Mouse (Mus musculus): Measurements from ENCODE around the gene Adgrg5. TPM values are rescaled to one million over a fixed set of nuclear protein-coding genes. Genes with fewer than 3 reads are reported as not detected.

The Adgrg5 gene
- total RNA-seq (2021): 0.26 and 1.6 TPM in 2 replicates
- long read RNA-seq, experiment 1: 0 reads
- long read RNA-seq, experiment 2: 0 reads

DNA sequence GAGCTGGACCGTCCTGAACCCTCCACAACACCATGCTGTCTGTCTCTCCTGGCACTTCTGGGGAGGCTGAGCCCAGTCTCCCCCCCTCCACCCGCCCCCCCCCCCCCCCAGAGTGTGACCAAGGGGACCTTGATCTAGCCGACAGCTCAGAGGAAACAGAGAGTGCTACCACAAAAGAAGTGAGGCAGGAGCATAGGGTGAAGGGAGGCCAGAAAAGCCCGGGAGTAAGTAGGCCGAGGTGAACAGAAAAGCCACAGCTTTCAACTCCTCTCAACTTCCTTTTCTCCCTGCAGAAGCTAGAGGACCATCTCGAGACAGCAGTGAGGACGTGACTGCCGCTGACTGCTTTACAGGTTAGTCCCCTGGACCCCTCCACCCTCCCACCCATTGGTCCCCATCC lies at the start of gene Adgrg5:
Adgrg5 (plus strand) TSS at position 290 of the 400 bp plus-strand sequence.
- DNase-seq: no peak

DNA sequence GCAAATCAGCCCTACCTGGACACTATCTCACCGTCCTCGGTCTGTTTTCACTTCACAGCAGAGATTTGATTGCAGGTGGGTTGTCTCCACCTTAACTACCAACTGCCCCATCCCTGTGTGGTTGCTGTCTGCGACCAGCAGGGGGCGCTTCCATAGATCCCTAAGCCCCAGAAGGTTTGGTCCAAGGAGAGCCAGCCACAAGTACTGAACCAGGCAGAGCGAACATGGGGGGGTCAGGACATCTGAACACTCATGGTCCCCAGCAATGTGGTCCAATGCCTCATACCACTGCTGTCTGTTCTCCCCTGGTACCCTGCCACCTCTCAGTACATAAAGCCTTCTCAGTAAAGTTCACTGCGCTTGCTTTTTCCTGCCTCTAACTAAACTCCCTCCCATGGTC lies 49.1 kb upstream of the Adgrg5 start:
- DNase-seq: peak; percentile 85

DNA sequence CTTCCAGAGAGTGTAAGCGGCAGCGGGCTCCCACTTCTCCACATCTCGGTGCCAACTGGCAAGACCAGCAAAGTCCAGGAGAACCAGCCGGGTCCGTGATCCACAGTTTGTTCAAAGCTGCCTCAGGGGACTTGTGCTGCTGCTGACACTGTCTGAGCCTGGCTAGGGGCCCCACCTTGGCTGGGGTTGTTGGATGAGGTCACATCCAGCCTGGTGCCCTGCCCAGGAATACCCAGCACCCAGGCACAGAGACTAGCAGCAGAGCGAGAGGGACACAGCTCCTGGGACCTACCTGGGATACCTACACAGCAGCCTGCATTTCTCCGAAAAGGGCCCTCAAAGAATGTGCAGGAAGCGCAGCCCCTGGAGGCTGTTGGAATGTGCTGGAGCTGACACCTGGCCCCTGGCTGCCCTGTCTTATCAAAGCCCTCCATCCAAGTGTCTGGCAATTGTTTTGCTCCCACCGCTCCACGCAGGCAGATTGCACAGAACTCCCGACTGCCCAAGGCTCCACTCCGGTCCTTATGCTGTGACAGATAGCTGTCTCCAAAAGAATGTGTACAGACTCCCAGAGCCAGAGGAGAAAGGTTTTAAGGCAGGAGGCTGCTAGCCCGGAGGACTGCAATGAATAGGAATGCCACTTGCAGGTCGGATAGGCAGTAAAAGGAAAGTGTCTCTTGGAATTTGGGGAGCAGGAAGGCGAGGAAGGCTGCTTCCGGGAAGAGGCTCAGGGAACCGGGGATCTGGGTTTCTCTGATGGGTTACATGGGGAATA lies 48.2 kb upstream of the Adgrg5 start:
- peak; percentile 37 for DNase-seq

DNA sequence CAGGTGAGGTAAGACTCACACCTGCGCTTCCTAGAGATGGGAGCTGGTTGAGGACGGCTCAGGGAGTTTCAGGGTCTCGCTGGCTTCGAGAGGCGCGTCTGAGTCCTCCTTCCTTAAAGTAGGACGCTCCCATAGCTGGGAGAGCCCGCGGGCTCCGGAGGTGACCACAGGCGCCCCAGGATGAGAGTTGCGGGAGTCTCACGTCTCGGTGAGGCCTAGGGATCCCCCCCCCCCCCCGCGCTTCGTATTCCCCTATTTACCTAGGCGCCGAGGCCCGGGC lies 47.7 kb upstream of the Adgrg5 start:
- no peak for DNase-seq

DNA sequence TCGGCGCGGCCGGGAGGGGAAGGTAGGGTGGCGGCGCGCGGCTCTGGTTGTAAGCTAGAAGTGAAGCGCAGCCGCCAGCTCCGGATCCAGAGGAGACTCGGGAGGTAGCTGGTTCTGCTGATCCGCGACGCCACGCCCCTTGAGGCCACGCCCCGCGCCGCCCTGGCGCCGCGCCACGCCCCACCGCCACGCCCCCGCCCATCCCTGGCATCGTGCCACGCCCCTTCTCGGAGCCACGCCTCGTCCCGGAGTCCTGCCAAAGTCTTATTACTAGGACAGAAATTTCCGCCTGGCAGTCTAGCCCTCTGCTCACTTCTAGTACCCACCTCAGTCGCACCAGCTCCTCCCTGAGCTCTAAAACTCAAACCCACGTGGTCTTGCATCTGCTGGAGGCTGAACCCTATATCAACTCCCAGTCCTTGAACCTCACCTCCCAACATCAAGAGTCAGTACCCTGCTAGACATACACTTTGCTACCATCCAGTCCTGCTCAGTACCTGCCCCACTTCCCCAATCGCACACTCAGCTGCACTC lies 47.2 kb upstream of the Adgrg5 start, which contains the start of gene Dok4:
Dok4 (minus strand) TSS at position 134 of the 534 bp plus-strand sequence.
- peak; percentile 97 for DNase-seq

DNA sequence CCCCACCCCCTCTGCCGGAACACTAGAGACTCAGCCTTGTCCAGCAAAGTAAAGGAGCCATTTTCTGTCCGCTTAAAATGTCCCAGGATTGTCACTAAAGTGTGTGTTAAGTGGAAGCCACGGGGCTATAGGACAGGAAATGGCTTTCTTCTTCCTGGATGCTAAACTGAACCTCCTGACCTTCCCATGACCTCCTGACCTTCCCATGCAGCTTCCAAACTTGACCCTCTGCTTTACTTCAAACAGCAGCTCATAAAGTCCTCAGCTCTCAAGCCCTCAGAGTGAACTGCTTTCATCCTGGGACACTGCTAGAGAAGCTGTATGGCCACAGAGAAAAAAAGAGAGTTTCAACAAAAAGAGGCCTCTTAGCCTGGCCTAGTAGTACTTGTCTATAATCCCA lies 46.7 kb upstream of the Adgrg5 start:
- no peak for DNase-seq

GRCm38 (mm10) chr8:94880742-94881141 lies 42.8 kb upstream of the Adgrg5 start:
- no peak for DNase-seq

DNA sequence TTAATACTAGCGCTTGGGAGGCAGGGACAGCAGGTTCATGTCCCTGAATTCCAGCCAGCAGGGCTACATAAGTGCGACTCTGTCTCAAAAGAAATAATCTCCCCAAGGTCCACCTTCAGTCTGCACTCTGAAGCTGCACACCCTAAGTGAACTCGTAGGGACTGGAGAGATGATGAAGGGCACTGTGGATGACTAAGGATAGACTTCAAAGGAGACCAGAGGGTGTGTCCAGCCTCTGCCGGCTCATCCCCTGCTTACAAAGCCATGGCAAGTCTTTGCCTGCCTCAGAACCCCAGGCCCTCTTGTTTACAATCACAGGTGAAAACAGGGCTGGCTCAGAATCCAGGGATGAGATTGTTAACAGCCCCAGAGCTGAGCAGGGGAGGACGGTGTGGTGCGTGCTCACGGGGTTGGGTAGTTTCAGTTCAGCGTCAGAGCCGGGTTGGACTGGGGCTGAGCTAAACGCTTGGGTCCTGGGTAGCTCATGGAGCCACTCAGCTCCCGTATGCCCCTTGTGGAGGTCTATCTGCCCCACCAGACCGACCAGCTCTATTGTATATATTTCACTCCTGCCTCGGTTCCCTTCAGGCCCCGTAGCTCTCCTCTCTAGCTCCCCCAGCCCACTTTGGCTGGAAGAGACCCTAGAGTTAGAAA lies 35.0 kb upstream of the Adgrg5 start:
- peak; percentile 61 for DNase-seq

- no peak for DNase-seq
Measured at GRCm38 (mm10) chr8:94892917-94893316, 30.6 kb upstream of the Adgrg5 start.

DNA sequence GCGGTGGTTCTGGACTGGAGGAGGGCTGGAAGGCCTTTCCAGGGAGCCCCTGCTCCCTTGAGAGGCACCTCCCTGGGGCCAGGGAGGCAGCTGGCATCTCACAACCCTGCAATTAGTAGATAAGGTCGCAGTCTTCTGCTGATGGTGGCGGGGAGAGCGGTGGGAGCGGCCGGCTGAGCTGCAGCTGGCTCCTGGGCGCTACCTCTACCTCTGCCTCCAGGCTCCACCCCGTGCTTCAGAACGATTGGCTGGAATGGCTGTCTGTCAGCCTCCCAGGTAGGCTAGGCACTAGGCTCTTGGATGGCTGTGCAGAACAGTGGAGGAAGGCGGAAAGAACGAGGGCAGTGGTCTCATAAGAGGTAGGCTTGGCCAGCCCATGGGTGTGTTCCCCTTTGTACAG lies 24.2 kb upstream of the Adgrg5 start:
- DNase-seq: no peak

GRCm38 (mm10) chr8:94900617-94901016 lies 22.9 kb upstream of the Adgrg5 start:
- DNase-seq: no peak

DNA sequence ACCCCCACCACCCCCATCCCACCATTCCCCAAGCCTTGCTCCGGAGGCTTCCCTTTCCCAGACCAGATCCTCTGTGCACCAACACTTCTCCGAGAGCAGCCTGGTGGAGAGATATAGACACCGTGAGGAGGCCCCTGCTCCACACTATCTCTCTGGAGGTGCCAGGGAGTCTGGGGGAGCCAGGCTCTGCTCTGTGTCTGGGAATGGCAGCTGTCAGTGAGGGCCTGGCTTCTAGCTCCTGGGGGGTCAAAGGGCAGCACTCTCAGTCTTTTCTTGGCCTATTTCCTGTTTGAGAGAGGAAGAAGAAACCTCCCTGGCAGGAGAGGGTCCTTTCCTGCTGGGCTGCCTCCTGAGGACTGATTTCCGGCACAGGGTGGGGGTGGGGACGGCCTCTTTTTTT lies 22.5 kb upstream of the Adgrg5 start:
- DNase-seq: no peak

GRCm38 (mm10) chr8:94903709-94904108 lies 19.8 kb upstream of the Adgrg5 start:
- DNase-seq: no peak

GRCm38 (mm10) chr8:94904450-94905175 lies 18.9 kb upstream of the Adgrg5 start:
- peak; percentile 91 for DNase-seq

DNA sequence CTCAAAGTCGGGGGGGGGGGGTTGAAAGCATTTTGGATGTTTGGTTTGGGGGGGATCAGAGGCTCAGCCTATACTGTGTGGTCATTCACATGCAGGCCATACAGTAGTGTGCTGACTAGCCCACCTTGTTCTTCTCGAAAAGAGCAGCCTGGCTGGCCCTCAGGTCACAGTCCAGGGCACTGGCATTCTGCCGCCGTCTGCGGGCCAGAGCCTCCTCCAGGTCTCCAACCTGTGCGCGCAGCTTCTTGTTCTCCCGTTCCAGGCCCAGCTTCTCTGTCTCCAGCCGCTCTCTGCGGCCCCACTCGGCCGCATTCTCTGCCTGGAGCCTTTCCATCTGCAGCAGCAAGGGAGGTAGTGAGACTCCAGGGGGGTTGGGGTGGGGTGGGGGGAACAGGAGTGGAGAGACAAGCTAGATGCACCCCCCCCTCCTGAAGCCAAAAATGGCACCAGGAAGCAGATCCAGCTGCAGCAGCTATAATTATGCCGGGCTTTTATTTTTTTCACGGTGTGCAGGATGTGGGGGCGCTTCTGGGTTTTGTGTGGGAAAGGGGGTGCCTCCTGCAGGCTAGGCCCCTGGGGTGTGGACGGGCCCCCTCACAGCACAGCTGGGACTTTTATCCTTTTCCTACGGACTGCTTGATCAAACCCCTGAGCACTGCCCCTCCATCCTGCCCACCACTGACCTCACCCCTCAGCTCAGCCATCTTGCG lies 15.7 kb upstream of the Adgrg5 start:
- no peak for DNase-seq

DNA sequence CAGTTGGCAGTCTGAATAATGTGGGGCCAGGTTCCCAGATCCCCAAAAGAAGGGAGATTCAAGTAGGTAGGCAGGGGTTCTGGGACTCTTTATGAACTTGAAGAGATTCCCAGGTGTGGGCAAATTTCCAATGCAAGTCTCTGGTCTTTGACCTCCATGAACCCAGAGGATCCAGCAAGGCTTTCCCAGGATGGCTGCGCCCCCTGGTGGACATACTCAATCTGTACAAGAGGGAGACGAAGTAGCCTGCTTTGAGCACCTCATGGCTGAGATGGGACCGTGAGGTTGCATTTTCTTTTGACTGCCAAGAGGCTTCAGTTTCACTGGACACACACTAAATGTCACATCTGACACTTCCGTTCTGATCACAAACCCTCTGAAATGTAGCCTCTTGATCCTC lies 14.6 kb upstream of the Adgrg5 start:
- peak; percentile 93 for DNase-seq

DNA sequence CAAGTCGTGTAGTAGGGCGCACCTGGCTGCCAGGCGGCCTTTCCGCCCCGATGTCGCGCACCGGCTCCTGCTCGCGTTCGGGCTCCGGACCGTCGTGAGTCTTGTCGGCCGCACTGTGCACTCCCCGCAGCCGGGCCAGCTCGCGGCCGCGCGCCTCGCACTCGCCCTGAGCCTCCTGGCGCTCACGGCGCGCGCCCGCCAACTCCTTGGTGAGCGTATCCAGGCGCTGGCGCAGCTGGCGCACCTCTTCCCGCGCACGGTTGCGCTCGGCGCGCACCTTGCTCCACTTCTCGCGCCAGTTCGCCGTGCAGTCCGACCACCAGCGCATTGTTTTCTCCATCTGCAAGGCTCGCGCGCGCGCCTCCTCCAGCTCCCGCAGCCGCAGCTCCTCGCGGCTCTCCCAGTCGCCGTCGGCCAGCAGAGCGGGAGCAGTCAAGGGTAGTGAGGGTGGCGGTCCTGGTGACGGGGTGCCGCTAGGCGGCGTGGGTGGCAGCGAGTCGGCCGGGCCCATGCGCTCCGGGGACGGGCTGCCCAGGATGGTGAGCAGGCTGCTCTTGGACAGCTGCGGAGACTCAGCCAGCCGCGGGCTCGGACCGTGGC lies 10.3 kb upstream of the Adgrg5 start:
- DNase-seq: peak; percentile 88

DNA sequence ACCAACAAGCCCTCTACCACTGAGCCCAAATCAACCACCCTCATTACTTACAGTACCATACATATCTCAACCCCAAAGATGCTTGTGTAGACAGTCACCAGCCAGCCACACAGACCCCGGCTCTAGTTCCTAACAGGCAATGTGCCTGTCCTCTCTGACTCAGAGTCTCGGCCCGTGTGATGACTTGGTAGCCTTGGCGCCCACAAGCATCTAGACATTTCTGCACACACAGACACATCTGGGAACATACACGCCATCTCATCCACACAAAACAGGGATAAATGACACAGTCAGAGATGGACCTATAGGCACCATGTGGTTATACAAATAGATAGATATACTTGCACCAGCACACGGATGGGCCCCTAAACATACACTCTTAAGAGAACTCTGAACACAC lies 9.2 kb upstream of the Adgrg5 start:
- DNase-seq: no peak

DNA sequence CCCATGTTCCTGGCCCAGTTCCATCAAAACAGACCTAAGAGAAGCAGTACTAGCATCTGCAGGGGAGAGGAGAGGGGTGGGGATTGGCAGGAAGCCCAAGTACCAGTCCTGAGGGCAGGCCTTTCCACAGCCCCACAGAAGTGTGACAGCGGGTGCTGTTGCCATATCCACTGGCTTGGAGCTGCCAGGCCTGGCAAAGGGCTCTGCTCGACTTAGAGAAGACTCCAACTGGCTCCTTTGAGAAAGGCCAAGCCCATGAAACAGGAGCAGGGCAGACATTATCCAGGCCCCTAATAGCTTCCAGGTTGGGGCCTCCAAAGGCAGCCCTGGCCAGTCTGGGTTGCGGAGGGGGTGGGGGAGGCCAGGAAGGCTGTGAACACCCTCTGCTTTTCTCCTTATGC lies 8.8 kb upstream of the Adgrg5 start:
- DNase-seq: no peak

DNA sequence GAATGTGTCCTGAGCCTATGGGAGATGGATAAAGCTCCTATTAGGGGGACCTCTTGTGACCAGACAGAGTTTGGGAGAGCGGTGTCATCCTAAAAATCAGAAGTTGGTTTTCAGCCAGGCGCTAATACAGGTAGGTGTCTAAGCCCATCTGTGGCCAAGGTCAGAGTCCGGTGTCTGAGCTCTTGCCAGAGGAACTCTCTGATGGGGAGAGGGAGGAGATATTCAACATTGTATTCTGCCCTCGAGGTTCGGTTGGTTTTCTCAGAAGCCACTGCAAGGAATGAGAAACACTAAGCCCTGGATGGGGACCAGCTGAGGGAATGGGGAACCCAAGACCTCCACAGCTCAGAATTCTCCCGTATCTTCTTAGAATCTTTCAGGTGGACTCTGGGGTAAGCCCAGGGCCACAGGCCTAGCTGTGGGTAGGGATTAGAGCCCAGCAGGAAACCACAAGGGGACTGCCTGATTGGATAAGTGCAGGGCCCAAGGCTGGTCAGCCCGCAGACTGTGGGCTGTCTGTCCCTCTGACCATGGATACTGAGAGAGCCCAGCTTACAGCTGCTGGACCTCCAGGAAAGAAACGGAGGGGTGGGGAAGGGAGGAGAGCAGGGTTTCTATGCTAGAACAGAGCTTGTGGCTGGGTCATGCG lies 7.1 kb upstream of the Adgrg5 start:
- DNase-seq: no peak

DNA sequence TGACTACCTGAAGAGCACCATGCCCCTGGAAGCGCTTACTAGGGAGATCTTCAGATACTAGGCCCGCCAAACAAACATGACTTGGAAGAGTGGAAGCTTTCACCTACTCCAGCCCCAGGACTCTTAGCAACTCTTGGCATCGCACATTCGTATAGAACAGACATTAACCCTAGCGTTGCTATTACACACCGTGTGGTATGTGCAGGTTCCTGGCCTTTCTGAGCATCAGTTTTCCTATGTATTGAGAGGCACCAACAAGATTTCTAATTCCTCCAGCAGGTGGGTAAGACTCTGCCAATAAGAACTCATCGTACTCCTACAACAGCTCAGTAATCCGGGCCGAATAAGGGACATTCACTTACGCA lies 6.6 kb upstream of the Adgrg5 start:
- DNase-seq: no peak

- DNase-seq: peak; percentile 97
Measured at GRCm38 (mm10) chr8:94917352-94917751, 6.1 kb upstream of the Adgrg5 start.

Data from adrenal gland, postnatal 14 days (tissue).